Mouse (Mus musculus) hindbrain, embryonic 11.5 days (tissue): ENCODE measurements at regions not wholly inside any gene's neighbourhood (a gene's known extent, or its start where the extent isn't known, plus 50 kb on each side); places are given as distances from the start of the nearest gene placed in this dataset.

Experiments used
- ATAC-seq: fragments of 200-750 bp; cut with Nextera tagmentation; 2 replicates; pipeline ENCODE4 v1.8.0; 2017; ENCODE audit warnings: mild to moderate bottlenecking, moderate TSS enrichment, moderate library complexity; ENCODE audit not compliant: low FRiP score
- DNase-seq: peaks from one replicate; pipeline ENCODE4 v3.0.0-alpha.2; 2015; ENCODE audit warnings: low spot score
- H3K27ac ChIP-seq: fragments of 300-500 bp; sonication (generic); 2 replicates; pipeline ENCODE4 v1.5.1; 2014; ENCODE audit warnings: mild to moderate bottlenecking, low read depth, low read length
- H3K27me3 ChIP-seq: fragments of 300-500 bp; sonication (generic); 2 replicates; pipeline ENCODE4 v1.6.1; 2014; ENCODE audit warnings: mild to moderate bottlenecking, low read length, moderate library complexity, mixed read lengths; ENCODE audit not compliant: control insufficient read depth, insufficient read depth
- H3K36me3 ChIP-seq: fragments of 300-500 bp; sonication (generic); 2 replicates; pipeline ENCODE4 v1.6.1; 2014; ENCODE audit warnings: mild to moderate bottlenecking, low read length, moderate library complexity, mixed read lengths; ENCODE audit not compliant: control insufficient read depth, insufficient read depth
- H3K4me1 ChIP-seq: fragments of 300-500 bp; sonication (generic); replicated peaks from 2 replicates; pipeline ENCODE4 v1.6.1; 2014; ENCODE audit warnings: low read length, mixed read lengths; ENCODE audit not compliant: control insufficient read depth, insufficient read depth
- H3K4me2 ChIP-seq: fragments of 300-500 bp; sonication (generic); replicated peaks from 2 replicates; pipeline ENCODE4 v1.6.1; 2014; ENCODE audit warnings: mild to moderate bottlenecking, low read depth, low read length
- H3K4me3 ChIP-seq: fragments of 300-500 bp; sonication (generic); 2 replicates; pipeline ENCODE4 v1.5.1; 2014; ENCODE audit warnings: low read depth, low read length
- H3K9ac ChIP-seq: fragments of 300-500 bp; sonication (generic); 2 replicates; pipeline ENCODE4 v1.6.1; 2014; ENCODE audit warnings: low read depth, low read length
- H3K9me3 ChIP-seq: fragments of 300-500 bp; sonication (generic); 2 replicates; pipeline ENCODE4 v1.6.1; 2016; ENCODE audit warnings: low read length; ENCODE audit not compliant: control insufficient read depth
- WGBS: fragments of 180-500 bp; shearing (Covaris S2); extraction: QIAGEN DNeasy Blood & Tissue Kit; methylation state at CpG from one replicate; pipeline ENCODE4 v1.1.7; 2014; 5-methylcytosine and 5-hydroxymethylcytosine counted together

GRCm38 (mm10) chr3:41167476-41167875, 84.6 kb upstream of the Pgrmc2 start:
- H3K4me3 ChIP-seq = no peak overlapping the region
- H3K27ac ChIP-seq = no peak overlapping the region
- WGBS = 95% methylated on average over 3 of the region's 3 CpGs
- DNase-seq (no peak), ATAC-seq (no peak)
- no peaks in the 10 kb centered on the region for H3K27me3 ChIP-seq
- H3K9me3 ChIP-seq = no peaks in the 10 kb centered on the region
- H3K36me3 ChIP-seq = no peaks in the 10 kb centered on the region
- H3K9ac ChIP-seq = no peak overlapping the region
- no peaks in the 10 kb centered on the region for H3K4me1 ChIP-seq
- H3K4me2 ChIP-seq = no peak overlapping the region

DNA sequence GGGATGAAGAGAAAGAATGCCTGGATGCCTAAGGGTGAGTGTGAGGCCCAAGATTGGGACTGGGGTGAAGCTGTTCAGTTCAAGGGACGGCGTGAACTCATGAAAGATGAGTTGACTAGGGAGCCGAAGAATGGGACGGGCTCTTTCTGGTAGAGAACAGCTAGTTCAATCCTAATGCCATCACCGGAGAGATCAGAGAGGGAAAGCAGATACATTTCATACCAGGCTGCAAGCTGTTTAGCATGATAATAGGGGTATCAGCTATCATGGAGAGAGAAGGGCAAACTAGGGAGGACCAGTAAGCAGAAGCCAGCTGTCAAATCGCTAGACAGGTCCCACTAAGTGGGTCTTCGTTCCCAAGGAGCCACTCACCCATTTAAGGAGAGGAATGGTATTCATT, 81.9 kb upstream of the Pgrmc2 start:
- 92% methylated on average over 7 of the region's 7 CpGs for WGBS
- Histone ChIP-seq H3K9me3 (no peaks in the 10 kb centered on the region), H3K4me1 (no peaks in the 10 kb centered on the region), H3K36me3 (no peaks in the 10 kb centered on the region), H3K4me3 (no peak overlapping the region), H3K9ac (no peak overlapping the region), H3K27ac (no peak overlapping the region), H3K27me3 (no peaks in the 10 kb centered on the region), H3K4me2 (no peak overlapping the region)
- DNase-seq = no peak
- no peak for ATAC-seq

GRCm38 (mm10) chr3:41163767-41164166, 80.9 kb upstream of the Pgrmc2 start:
- Histone ChIP-seq H3K4me2 (no peak overlapping the region), H3K4me1 (no peaks in the 10 kb centered on the region), H3K36me3 (no peaks in the 10 kb centered on the region), H3K27me3 (no peaks in the 10 kb centered on the region), H3K4me3 (no peak overlapping the region), H3K9ac (no peak overlapping the region), H3K27ac (no peak overlapping the region), H3K9me3 (no peaks in the 10 kb centered on the region)
- WGBS = 90% methylated on average over 3 of the region's 3 CpGs
- ATAC-seq (no peak), DNase-seq (no peak)

DNA sequence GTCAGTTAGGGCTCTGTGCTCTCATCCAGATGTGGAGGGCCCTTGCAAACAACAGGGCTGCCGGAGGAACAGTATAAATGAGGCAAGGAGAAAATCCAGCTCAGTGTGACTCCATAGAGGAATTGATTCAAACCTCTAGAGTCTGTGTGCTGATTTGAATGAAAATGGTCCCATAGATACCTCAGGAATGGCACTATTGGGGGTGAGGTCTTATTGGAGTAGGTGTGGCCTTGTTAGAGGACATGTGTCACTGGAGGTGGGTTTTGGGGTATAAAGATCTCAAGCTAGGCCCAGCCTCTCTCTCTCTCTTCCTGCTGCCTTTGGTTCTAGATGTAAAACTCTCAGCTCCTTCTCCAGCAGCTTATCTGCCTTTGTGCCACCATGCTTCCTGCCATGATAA, 79.7 kb upstream of the Pgrmc2 start:
- no peak overlapping the region for H3K4me2 ChIP-seq
- WGBS = 90% methylated on average over 1 of the region's 1 CpGs
- H3K9me3 ChIP-seq = no peaks in the 10 kb centered on the region
- no peak overlapping the region for H3K27ac ChIP-seq
- no peaks in the 10 kb centered on the region for H3K36me3 ChIP-seq
- DNase-seq = no peak
- H3K4me1 ChIP-seq = no peaks in the 10 kb centered on the region
- no peak overlapping the region for H3K4me3 ChIP-seq
- H3K27me3 ChIP-seq = no peaks in the 10 kb centered on the region
- H3K9ac ChIP-seq = no peak overlapping the region
- ATAC-seq = no peak

DNA sequence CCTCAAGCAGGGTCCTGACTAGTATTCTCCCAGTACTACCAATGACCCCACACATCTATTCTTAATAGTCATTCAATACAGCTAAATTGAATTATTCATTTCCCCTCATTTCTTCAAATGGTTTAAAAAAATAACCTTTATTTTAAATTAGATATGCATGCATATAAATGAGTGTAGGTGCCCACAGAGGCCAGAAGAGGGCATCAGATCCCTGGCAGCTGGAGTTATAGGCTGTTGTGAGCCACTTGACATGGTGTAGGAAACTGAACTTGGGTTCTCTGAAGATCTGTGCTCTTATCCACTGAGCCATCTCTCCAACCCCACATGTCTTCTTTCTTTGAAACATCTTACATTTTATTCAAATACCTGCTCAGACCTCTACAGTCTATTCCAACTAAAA, 77.8 kb upstream of the Pgrmc2 start:
- no peak for DNase-seq
- H3K9ac ChIP-seq = no peak overlapping the region

DNA sequence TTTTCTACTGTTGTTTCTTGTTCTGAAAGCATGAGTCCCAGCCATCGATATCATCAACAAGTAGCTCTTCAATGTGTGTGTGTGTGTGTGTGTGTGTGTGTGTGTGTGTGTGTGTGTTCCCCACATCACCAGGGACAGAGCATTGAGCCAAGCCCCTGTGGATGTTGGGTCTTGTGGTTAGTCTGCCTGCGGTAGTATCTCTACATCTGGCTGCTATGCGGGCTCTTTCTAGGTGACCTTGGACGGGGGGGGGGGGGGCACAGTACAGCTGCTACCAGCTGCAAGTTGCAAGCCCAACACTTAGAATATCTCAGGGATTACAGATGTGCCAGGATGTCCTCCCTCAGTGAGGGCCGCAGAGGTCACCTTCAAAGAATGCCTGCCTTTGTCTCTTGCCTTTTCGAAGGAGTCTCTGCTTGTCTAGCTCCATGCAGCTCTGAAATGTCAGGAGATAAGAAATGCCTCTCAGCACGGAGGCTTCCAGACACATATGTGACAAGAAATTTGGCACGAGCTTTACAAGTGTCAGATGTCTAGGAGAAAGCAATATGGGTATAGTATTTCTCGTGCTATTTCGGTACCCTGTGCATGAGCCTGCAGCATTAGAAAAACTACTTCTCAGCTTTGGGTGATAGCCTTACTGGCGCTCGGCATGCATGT, 75.6 kb upstream of the Pgrmc2 start:
- no peak overlapping the region for H3K9ac ChIP-seq
- H3K9me3 ChIP-seq = no peaks in the 10 kb centered on the region
- no peak overlapping the region for H3K4me3 ChIP-seq
- peak; percentile 9 for DNase-seq
- H3K27me3 ChIP-seq = no peaks in the 10 kb centered on the region
- no peak overlapping the region for H3K4me2 ChIP-seq
- no peaks in the 10 kb centered on the region for H3K4me1 ChIP-seq
- no peaks in the 10 kb centered on the region for H3K36me3 ChIP-seq
- 70% methylated on average over 12 of the region's 12 CpGs for WGBS
- no peak overlapping the region for H3K27ac ChIP-seq
- ATAC-seq = no peak

More for the DNA sequence above, 77.8 kb upstream of the Pgrmc2 start:
- Histone ChIP-seq H3K4me1 (no peaks in the 10 kb centered on the region), H3K4me3 (no peak overlapping the region), H3K9me3 (no peaks in the 10 kb centered on the region), H3K36me3 (no peaks in the 10 kb centered on the region), H3K27ac (no peak overlapping the region), H3K27me3 (no peaks in the 10 kb centered on the region), H3K4me2 (no peak overlapping the region)
- ATAC-seq = no peak

DNA sequence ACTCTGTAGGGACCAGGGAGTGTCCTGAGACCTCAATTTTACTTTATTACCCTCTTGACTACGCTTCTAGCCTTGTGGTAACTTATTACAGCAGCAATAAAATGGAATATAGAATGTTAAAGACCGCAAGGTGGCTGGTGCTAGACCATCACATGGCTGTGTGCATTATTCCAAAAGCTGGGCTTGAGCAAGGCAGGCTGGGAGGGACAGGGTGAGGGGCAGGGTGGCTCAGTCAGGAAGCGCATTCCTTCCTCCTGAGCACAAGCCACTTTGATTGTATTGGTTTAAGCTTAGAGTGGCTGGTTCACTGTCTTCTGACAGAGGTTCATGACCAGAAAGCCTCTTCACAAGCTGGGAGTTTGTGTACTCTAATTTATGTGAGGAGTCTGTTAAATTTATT, 74.6 kb upstream of the Pgrmc2 start:
- Histone ChIP-seq H3K4me1 (no peaks in the 10 kb centered on the region), H3K27ac (no peak overlapping the region), H3K27me3 (no peaks in the 10 kb centered on the region), H3K9ac (no peak overlapping the region), H3K36me3 (no peaks in the 10 kb centered on the region), H3K4me2 (no peak overlapping the region), H3K9me3 (no peaks in the 10 kb centered on the region), H3K4me3 (no peak overlapping the region)
- DNase-seq (no peak), ATAC-seq (no peak)
- 87% methylated on average over 3 of the region's 3 CpGs for WGBS

DNA sequence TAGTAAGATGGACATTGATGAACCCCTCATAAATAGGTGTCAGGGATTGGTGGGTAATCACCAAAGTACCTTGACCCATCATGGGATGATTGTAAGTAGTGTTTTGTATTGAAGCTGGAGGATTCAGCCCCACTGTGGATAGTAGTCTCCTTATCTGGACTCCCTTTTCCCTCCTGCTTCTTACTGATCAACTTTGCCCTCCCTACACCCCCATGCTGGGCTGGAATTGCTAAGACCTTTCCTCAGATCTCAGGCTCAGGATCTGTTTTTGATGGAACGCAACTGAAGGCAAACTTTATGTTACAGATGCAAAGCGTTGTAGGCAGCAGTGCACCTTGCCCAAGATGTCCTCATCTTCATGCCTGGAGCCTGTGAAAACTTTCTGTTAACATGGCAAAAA, 73.7 kb upstream of the Pgrmc2 start:
- Histone ChIP-seq H3K36me3 (no peaks in the 10 kb centered on the region), H3K9ac (no peak overlapping the region), H3K27me3 (no peaks in the 10 kb centered on the region), H3K9me3 (no peaks in the 10 kb centered on the region), H3K4me1 (no peaks in the 10 kb centered on the region), H3K27ac (no peak overlapping the region), H3K4me2 (no peak overlapping the region), H3K4me3 (no peak overlapping the region)
- DNase-seq (no peak), ATAC-seq (no peak)
- WGBS = 88% methylated on average over 2 of the region's 2 CpGs

GRCm38 (mm10) chr3:41155132-41155760, 72.4 kb upstream of the Pgrmc2 start:
- no peaks in the 10 kb centered on the region for H3K36me3 ChIP-seq

More at GRCm38 (mm10) chr3:41155132-41155760, 72.4 kb upstream of the Pgrmc2 start:
- Histone ChIP-seq H3K27ac (no peak overlapping the region), H3K9me3 (no peaks in the 10 kb centered on the region), H3K9ac (no peak overlapping the region), H3K27me3 (no peaks in the 10 kb centered on the region), H3K4me2 (no peak overlapping the region), H3K4me3 (no peak overlapping the region), H3K4me1 (no peaks in the 10 kb centered on the region)
- WGBS = 74% methylated on average over 9 of the region's 9 CpGs
- DNase-seq = no peak
- ATAC-seq = no peak
